Mouse (Mus musculus): ENCODE measurements around the gene Zfp330.
A peak's percentile ranks its signal among the peaks of the same experiment; 100 is the strongest.

Zfp330 gene

GRCm38 (mm10) chr8:82774093-82774422 lies at the start of gene Zfp330:
Gene Zfp330 (minus strand): TSS chr8:82774160.
- peak; percentile 91 for DNase-seq

- no peak for DNase-seq
These were observed 4.0 kb upstream of the Zfp330 start for GRCm38 (mm10) chr8:82777945-82778344.

- no peak for DNase-seq
These were observed 3.4 kb upstream of the Zfp330 start for GRCm38 (mm10) chr8:82777406-82777805.

- no peak for DNase-seq
These were observed 522 bp upstream of the Zfp330 start for GRCm38 (mm10) chr8:82774482-82774881.

GRCm38 (mm10) chr8:82773332-82774092 lies 448 bp downstream of the Zfp330 start:
- no peak for DNase-seq

GRCm38 (mm10) chr8:82770886-82771285 lies 3.1 kb downstream of the Zfp330 start:
- no peak for DNase-seq

- DNase-seq: no peak
These were observed 14.9 kb downstream of the Zfp330 start for GRCm38 (mm10) chr8:82759071-82759470.

GRCm38 (mm10) chr8:82754946-82755345 lies 19.0 kb downstream of the Zfp330 start:
- DNase-seq: no peak

- DNase-seq: no peak
These were observed 27.3 kb downstream of the Zfp330 start for GRCm38 (mm10) chr8:82746617-82747016.

GRCm38 (mm10) chr8:82743905-82744904 lies 29.8 kb downstream of the Zfp330 start:
- DNase-seq: peak; percentile 76

Data from lung, postnatal 14 days (tissue).